Mouse (Mus musculus): ENCODE measurements at regions not wholly inside any gene's neighbourhood (a gene's known extent, or its start where the extent isn't known, plus 50 kb on each side); places are given as distances from the start of the nearest gene placed in this dataset.

- H3K9ac ChIP-seq (ENCODE audit: low read length), result no peak overlapping the region
- H3K4me2 ChIP-seq (ENCODE audit: low read length), result peak overlapping the region; percentile 34; the same call in 1 of the 2 replicates
- DNase-seq (ENCODE audit: low spot score) (peak; percentile 56), ATAC-seq (replicated peaks; ENCODE audit: low FRiP score, low TSS enrichment, low read depth) (no peak)
- no peaks in the 10 kb centered on the region for H3K9me3 ChIP-seq (ENCODE audit: control insufficient read depth, low read length)
- H3K4me1 ChIP-seq (replicated peaks; ENCODE audit: control insufficient read depth, insufficient read depth, low read length), result peaks cover 6% of the 10 kb centered on the region
- no peaks in the 10 kb centered on the region for H3K36me3 ChIP-seq (ENCODE audit: control insufficient read depth, insufficient read depth, low read length)
- H3K27ac ChIP-seq (ENCODE audit: low read depth), result 0 out of 2 replicates have a peak overlapping the region, but pooled peaks have one; percentile 22
- no peaks in the 10 kb centered on the region for H3K27me3 ChIP-seq (replicated peaks; ENCODE audit: control insufficient read depth, insufficient read depth, low read length)
- no peak overlapping the region for H3K4me3 ChIP-seq (ENCODE audit: low read depth, low read length)
- 43% methylated on average over 7 of the region's 7 CpGs for WGBS
These were observed 624.6 kb upstream of the Fam241a start for GRCm38 (mm10) chr3:128520671-128521103.

GRCm38 (mm10) chr3:128519913-128520316 is 623.8 kb upstream of the Fam241a start:
- Histone ChIP-seq H3K9ac (ENCODE audit: low read length) (no peak overlapping the region), H3K9me3 (ENCODE audit: control insufficient read depth, low read length) (no peaks in the 10 kb centered on the region), H3K4me2 (ENCODE audit: low read length) (peak overlapping the region; percentile 34), H3K4me3 (ENCODE audit: low read depth, low read length) (no peak overlapping the region), H3K36me3 (ENCODE audit: control insufficient read depth, insufficient read depth, low read length) (no peaks in the 10 kb centered on the region), H3K27me3 (replicated peaks; ENCODE audit: control insufficient read depth, insufficient read depth, low read length) (no peaks in the 10 kb centered on the region), H3K4me1 (replicated peaks; ENCODE audit: control insufficient read depth, insufficient read depth, low read length) (peaks cover 6% of the 10 kb centered on the region), H3K27ac (ENCODE audit: low read depth) (0 out of 2 replicates have a peak overlapping the region, but pooled peaks have one; percentile 2)
- ATAC-seq (replicated peaks; ENCODE audit: low FRiP score, low TSS enrichment, low read depth), result no peak
- WGBS, result 53% methylated on average over 6 of the region's 6 CpGs
- peak; percentile 56 for DNase-seq (ENCODE audit: low spot score)

- ATAC-seq (replicated peaks; ENCODE audit: low FRiP score, low TSS enrichment, low read depth), result no peak
- Histone ChIP-seq H3K36me3 (ENCODE audit: control insufficient read depth, insufficient read depth, low read length) (no peaks in the 10 kb centered on the region), H3K4me3 (ENCODE audit: low read depth, low read length) (no peak overlapping the region), H3K9ac (ENCODE audit: low read length) (no peak overlapping the region), H3K4me2 (ENCODE audit: low read length) (no peak overlapping the region), H3K4me1 (replicated peaks; ENCODE audit: control insufficient read depth, insufficient read depth, low read length) (peaks cover 6% of the 10 kb centered on the region), H3K27ac (ENCODE audit: low read depth) (no peak overlapping the region), H3K9me3 (ENCODE audit: control insufficient read depth, low read length) (no peaks in the 10 kb centered on the region), H3K27me3 (replicated peaks; ENCODE audit: control insufficient read depth, insufficient read depth, low read length) (no peaks in the 10 kb centered on the region)
- no peak for DNase-seq (ENCODE audit: low spot score)
- 51% methylated on average over 4 of the region's 4 CpGs for WGBS
These were observed 622.7 kb upstream of the Fam241a start for GRCm38 (mm10) chr3:128518806-128519205.

GRCm38 (mm10) chr3:128471111-128471510 is 575.0 kb upstream of the Fam241a start:
- H3K4me2 ChIP-seq (ENCODE audit: low read length), result no peak overlapping the region

GRCm38 (mm10) chr3:128429706-128430105 is 533.6 kb upstream of the Fam241a start:
- no peak overlapping the region for H3K9ac ChIP-seq (ENCODE audit: low read length)
- no peaks in the 10 kb centered on the region for H3K4me1 ChIP-seq (replicated peaks; ENCODE audit: control insufficient read depth, insufficient read depth, low read length)
- no peaks in the 10 kb centered on the region for H3K27me3 ChIP-seq (replicated peaks; ENCODE audit: control insufficient read depth, insufficient read depth, low read length)
- H3K4me3 ChIP-seq (ENCODE audit: low read depth, low read length), result no peak overlapping the region
- H3K27ac ChIP-seq (ENCODE audit: low read depth), result no peak overlapping the region
- H3K9me3 ChIP-seq (ENCODE audit: control insufficient read depth, low read length), result no peaks in the 10 kb centered on the region
- no peak overlapping the region for H3K4me2 ChIP-seq (ENCODE audit: low read length)
- DNase-seq (ENCODE audit: low spot score) (no peak), ATAC-seq (replicated peaks; ENCODE audit: low FRiP score, low TSS enrichment, low read depth) (no peak)
- H3K36me3 ChIP-seq (ENCODE audit: control insufficient read depth, insufficient read depth, low read length), result no peaks in the 10 kb centered on the region

More at GRCm38 (mm10) chr3:128471111-128471510, 575.0 kb upstream of the Fam241a start:
- Histone ChIP-seq H3K27ac (ENCODE audit: low read depth) (no peak overlapping the region), H3K36me3 (ENCODE audit: control insufficient read depth, insufficient read depth, low read length) (no peaks in the 10 kb centered on the region), H3K9me3 (ENCODE audit: control insufficient read depth, low read length) (no peaks in the 10 kb centered on the region), H3K4me3 (ENCODE audit: low read depth, low read length) (no peak overlapping the region), H3K27me3 (replicated peaks; ENCODE audit: control insufficient read depth, insufficient read depth, low read length) (no peaks in the 10 kb centered on the region), H3K4me1 (replicated peaks; ENCODE audit: control insufficient read depth, insufficient read depth, low read length) (no peaks in the 10 kb centered on the region), H3K9ac (ENCODE audit: low read length) (no peak overlapping the region)
- ATAC-seq (replicated peaks; ENCODE audit: low FRiP score, low TSS enrichment, low read depth) (no peak), DNase-seq (ENCODE audit: low spot score) (no peak)
- WGBS, result 43% methylated on average over 3 of the region's 3 CpGs

GRCm38 (mm10) chr3:128415568-128415967 is 519.4 kb upstream of the Fam241a start:
- ATAC-seq (replicated peaks; ENCODE audit: low FRiP score, low TSS enrichment, low read depth), result no peak
- no peak overlapping the region for H3K27ac ChIP-seq (ENCODE audit: low read depth)
- H3K27me3 ChIP-seq (replicated peaks; ENCODE audit: control insufficient read depth, insufficient read depth, low read length), result no peaks in the 10 kb centered on the region
- no peaks in the 10 kb centered on the region for H3K9me3 ChIP-seq (ENCODE audit: control insufficient read depth, low read length)
- no peak for DNase-seq (ENCODE audit: low spot score)
- H3K4me3 ChIP-seq (ENCODE audit: low read depth, low read length), result no peak overlapping the region
- 72% methylated on average over 2 of the region's 2 CpGs for WGBS
- H3K9ac ChIP-seq (ENCODE audit: low read length), result no peak overlapping the region
- H3K4me2 ChIP-seq (ENCODE audit: low read length), result no peak overlapping the region
- H3K4me1 ChIP-seq (replicated peaks; ENCODE audit: control insufficient read depth, insufficient read depth, low read length), result no peaks in the 10 kb centered on the region
- H3K36me3 ChIP-seq (ENCODE audit: control insufficient read depth, insufficient read depth, low read length), result no peaks in the 10 kb centered on the region

GRCm38 (mm10) chr3:128413481-128413880 is 517.4 kb upstream of the Fam241a start:
- Histone ChIP-seq H3K4me1 (replicated peaks; ENCODE audit: control insufficient read depth, insufficient read depth, low read length) (no peaks in the 10 kb centered on the region), H3K27ac (ENCODE audit: low read depth) (no peak overlapping the region), H3K9me3 (ENCODE audit: control insufficient read depth, low read length) (no peaks in the 10 kb centered on the region), H3K27me3 (replicated peaks; ENCODE audit: control insufficient read depth, insufficient read depth, low read length) (no peaks in the 10 kb centered on the region), H3K36me3 (ENCODE audit: control insufficient read depth, insufficient read depth, low read length) (no peaks in the 10 kb centered on the region), H3K9ac (ENCODE audit: low read length) (no peak overlapping the region), H3K4me3 (ENCODE audit: low read depth, low read length) (no peak overlapping the region), H3K4me2 (ENCODE audit: low read length) (no peak overlapping the region)
- no peak for DNase-seq (ENCODE audit: low spot score)
- ATAC-seq (replicated peaks; ENCODE audit: low FRiP score, low TSS enrichment, low read depth), result no peak
- WGBS, result 44% methylated on average over 1 of the region's 1 CpGs

- H3K27me3 ChIP-seq (replicated peaks; ENCODE audit: control insufficient read depth, insufficient read depth, low read length), result no peaks in the 10 kb centered on the region
- DNase-seq (ENCODE audit: low spot score) (no peak), ATAC-seq (replicated peaks; ENCODE audit: low FRiP score, low TSS enrichment, low read depth) (no peak)
- H3K4me1 ChIP-seq (replicated peaks; ENCODE audit: control insufficient read depth, insufficient read depth, low read length), result no peaks in the 10 kb centered on the region
- no peak overlapping the region for H3K4me3 ChIP-seq (ENCODE audit: low read depth, low read length)
- no peak overlapping the region for H3K27ac ChIP-seq (ENCODE audit: low read depth)
- no peaks in the 10 kb centered on the region for H3K9me3 ChIP-seq (ENCODE audit: control insufficient read depth, low read length)
- no peak overlapping the region for H3K4me2 ChIP-seq (ENCODE audit: low read length)
- no peak overlapping the region for H3K9ac ChIP-seq (ENCODE audit: low read length)
- no peaks in the 10 kb centered on the region for H3K36me3 ChIP-seq (ENCODE audit: control insufficient read depth, insufficient read depth, low read length)
These were observed 516.0 kb upstream of the Fam241a start for GRCm38 (mm10) chr3:128412157-128412556.

- DNase-seq (ENCODE audit: low spot score) (no peak), ATAC-seq (replicated peaks; ENCODE audit: low FRiP score, low TSS enrichment, low read depth) (no peak)
- Histone ChIP-seq H3K9ac (ENCODE audit: low read length) (no peak overlapping the region), H3K4me3 (ENCODE audit: low read depth, low read length) (no peak overlapping the region), H3K36me3 (ENCODE audit: control insufficient read depth, insufficient read depth, low read length) (no peaks in the 10 kb centered on the region), H3K9me3 (ENCODE audit: control insufficient read depth, low read length) (no peaks in the 10 kb centered on the region), H3K4me2 (ENCODE audit: low read length) (no peak overlapping the region), H3K27ac (ENCODE audit: low read depth) (no peak overlapping the region), H3K27me3 (replicated peaks; ENCODE audit: control insufficient read depth, insufficient read depth, low read length) (no peaks in the 10 kb centered on the region), H3K4me1 (replicated peaks; ENCODE audit: control insufficient read depth, insufficient read depth, low read length) (no peaks in the 10 kb centered on the region)
- WGBS, result 91% methylated on average over 3 of the region's 3 CpGs
These were observed 498.7 kb upstream of the Fam241a start for GRCm38 (mm10) chr3:128394805-128395204.
